Mouse (Mus musculus) embryonic facial prominence, embryonic 12.5 days (tissue): ENCODE measurements around the gene Akap12. TPM values are rescaled to one million over a fixed set of nuclear protein-coding genes. Genes with fewer than 3 reads are reported as not detected.

ENCODE experiments used
- ATAC-seq: fragments of 200-750 bp; cut with Nextera tagmentation; 2 replicates; pipeline ENCODE4 v1.8.0; 2017; ENCODE audit not compliant: insufficient number of reproducible peaks, insufficient read depth, low FRiP score, low TSS enrichment
- H3K27ac ChIP-seq: fragments of 300-500 bp; sonication (generic); 2 replicates; pipeline ENCODE4 v1.5.1; 2016; ENCODE audit warnings: mild to moderate bottlenecking
- H3K27me3 ChIP-seq: fragments of 300-500 bp; sonication (generic); 2 replicates; pipeline ENCODE4 v1.6.1; 2016; ENCODE audit warnings: mild to moderate bottlenecking, moderate library complexity
- H3K36me3 ChIP-seq: fragments of 300-500 bp; sonication (generic); 2 replicates; pipeline ENCODE4 v1.6.1; 2016; ENCODE audit warnings: mild to moderate bottlenecking
- H3K4me1 ChIP-seq: fragments of 300-500 bp; sonication (generic); 2 replicates; pipeline ENCODE4 v1.6.1; 2016
- H3K4me2 ChIP-seq: fragments of 300-500 bp; sonication (generic); replicated peaks from 2 replicates; pipeline ENCODE4 v1.6.1; 2016; ENCODE audit warnings: mild to moderate bottlenecking, moderate library complexity
- H3K4me3 ChIP-seq: fragments of 300-500 bp; sonication (generic); 2 replicates; pipeline ENCODE4 v1.5.1; 2016; ENCODE audit warnings: mild to moderate bottlenecking
- H3K9ac ChIP-seq: fragments of 300-500 bp; sonication (generic); 2 replicates; pipeline ENCODE4 v1.6.1; 2016; ENCODE audit warnings: mild to moderate bottlenecking, moderate library complexity
- H3K9me3 ChIP-seq: fragments of 300-500 bp; sonication (generic); 2 replicates; pipeline ENCODE4 v1.6.1; 2016; ENCODE audit warnings: mild to moderate bottlenecking, moderate library complexity
- WGBS: fragments of 180-500 bp; shearing (Covaris S2); methylation state at CpG from one replicate; pipeline ENCODE4 v1.1.7; 2016; 5-methylcytosine and 5-hydroxymethylcytosine counted together
- polyA plus RNA-seq: library from polyadenylated mRNA; unstranded; fragments of >200 nt; fragmentation: Nextera tagmentation; extraction: Ambion mirVana; gene quantifications from 2 replicates; pipeline ENCODE4 v1.2.1, GENCODE M21; 2016

Gene Akap12
- polyA plus RNA-seq, 1 experiment from 2014 or later, result 37.5 TPM

GRCm38 (mm10) chr10:4370105-4370504 lies 103.9 kb downstream of the Akap12 start:
- Histone ChIP-seq H3K27ac (no peak overlapping the region), H3K4me1 (no peaks in the 10 kb centered on the region), H3K4me2 (no peak overlapping the region), H3K27me3 (no peaks in the 10 kb centered on the region), H3K4me3 (no peak overlapping the region), H3K9me3 (no peaks in the 10 kb centered on the region), H3K36me3 (peaks cover 52% of the 10 kb centered on the region), H3K9ac (no peak overlapping the region)
- 91% methylated on average over 11 of the region's 11 CpGs for WGBS
- no peak for ATAC-seq

GRCm38 (mm10) chr10:4372011-4372410 lies 105.8 kb downstream of the Akap12 start:
- H3K4me1 ChIP-seq, result no peaks in the 10 kb centered on the region; the same call in 1 of the 2 replicates
- WGBS, result 53% methylated on average over 5 of the region's 5 CpGs
- H3K36me3 ChIP-seq, result peaks cover 47% of the 10 kb centered on the region
- no peak overlapping the region for H3K27ac ChIP-seq
- H3K4me3 ChIP-seq, result no peak overlapping the region
- no peaks in the 10 kb centered on the region for H3K9me3 ChIP-seq
- no peak for ATAC-seq
- no peak overlapping the region for H3K4me2 ChIP-seq
- H3K9ac ChIP-seq, result no peak overlapping the region
- no peaks in the 10 kb centered on the region for H3K27me3 ChIP-seq

GRCm38 (mm10) chr10:4373558-4373957 lies 107.4 kb downstream of the Akap12 start:
- Histone ChIP-seq H3K27ac (no peak overlapping the region), H3K4me1 (no peaks in the 10 kb centered on the region; the same call in 1 of the 2 replicates), H3K4me2 (no peak overlapping the region), H3K36me3 (peaks cover 33% of the 10 kb centered on the region), H3K9ac (no peak overlapping the region), H3K9me3 (no peaks in the 10 kb centered on the region), H3K27me3 (no peaks in the 10 kb centered on the region), H3K4me3 (no peak overlapping the region)
- no peak for ATAC-seq
- 89% methylated on average over 4 of the region's 4 CpGs for WGBS

GRCm38 (mm10) chr10:4374239-4374638 lies 108.1 kb downstream of the Akap12 start:
- no peak for ATAC-seq
- Histone ChIP-seq H3K4me3 (no peak overlapping the region), H3K4me1 (no peaks in the 10 kb centered on the region; the same call in 1 of the 2 replicates), H3K9me3 (no peaks in the 10 kb centered on the region), H3K4me2 (no peak overlapping the region), H3K27ac (no peak overlapping the region), H3K36me3 (peaks cover 26% of the 10 kb centered on the region), H3K9ac (no peak overlapping the region), H3K27me3 (no peaks in the 10 kb centered on the region)
- WGBS, result 94% methylated on average over 7 of the region's 7 CpGs

GRCm38 (mm10) chr10:4374734-4375133 lies 108.6 kb downstream of the Akap12 start:
- WGBS, result 85% methylated on average over 4 of the region's 4 CpGs
- no peaks in the 10 kb centered on the region; the same call in 1 of the 2 replicates for H3K4me1 ChIP-seq
- no peak overlapping the region for H3K9ac ChIP-seq
- peaks cover 21% of the 10 kb centered on the region for H3K36me3 ChIP-seq
- no peak overlapping the region for H3K27ac ChIP-seq
- no peaks in the 10 kb centered on the region for H3K27me3 ChIP-seq
- no peak overlapping the region for H3K4me3 ChIP-seq
- no peak overlapping the region for H3K4me2 ChIP-seq
- no peaks in the 10 kb centered on the region for H3K9me3 ChIP-seq
- no peak for ATAC-seq

GRCm38 (mm10) chr10:4375267-4375666 lies 109.1 kb downstream of the Akap12 start:
- no peak for ATAC-seq
- no peak overlapping the region for H3K9ac ChIP-seq
- no peaks in the 10 kb centered on the region for H3K9me3 ChIP-seq
- H3K27me3 ChIP-seq, result no peaks in the 10 kb centered on the region
- no peak overlapping the region for H3K4me2 ChIP-seq
- H3K27ac ChIP-seq, result no peak overlapping the region
- no peak overlapping the region for H3K4me3 ChIP-seq
- 55% methylated on average over 7 of the region's 7 CpGs for WGBS
- peaks cover 16% of the 10 kb centered on the region for H3K36me3 ChIP-seq
- H3K4me1 ChIP-seq, result no peaks in the 10 kb centered on the region; the same call in 1 of the 2 replicates

- 60% methylated on average over 7 of the region's 7 CpGs for WGBS
- H3K9ac ChIP-seq, result no peak overlapping the region
- no peaks in the 10 kb centered on the region; the same call in 1 of the 2 replicates for H3K4me1 ChIP-seq
- H3K27me3 ChIP-seq, result no peaks in the 10 kb centered on the region
- H3K36me3 ChIP-seq, result peaks cover 12% of the 10 kb centered on the region
- H3K4me2 ChIP-seq, result no peak overlapping the region
- no peak overlapping the region for H3K4me3 ChIP-seq
- ATAC-seq, result no peak
- H3K9me3 ChIP-seq, result no peaks in the 10 kb centered on the region
- H3K27ac ChIP-seq, result no peak overlapping the region
Measured at GRCm38 (mm10) chr10:4376461-4376860, 110.3 kb downstream of the Akap12 start.

- H3K9me3 ChIP-seq, result no peaks in the 10 kb centered on the region
- peaks cover 12% of the 10 kb centered on the region for H3K36me3 ChIP-seq
- no peak overlapping the region for H3K9ac ChIP-seq
- no peak overlapping the region for H3K4me2 ChIP-seq
- H3K27ac ChIP-seq, result no peak overlapping the region
- H3K27me3 ChIP-seq, result no peaks in the 10 kb centered on the region
- H3K4me1 ChIP-seq, result no peaks in the 10 kb centered on the region; the same call in 1 of the 2 replicates
- no peak for ATAC-seq
- H3K4me3 ChIP-seq, result no peak overlapping the region
- 91% methylated on average over 7 of the region's 7 CpGs for whole genome bisulfite sequencing
Measured at GRCm38 (mm10) chr10:4376931-4377330, 110.8 kb downstream of the Akap12 start.

- no peak overlapping the region for H3K9ac ChIP-seq
- no peak overlapping the region for H3K4me2 ChIP-seq
- no peaks in the 10 kb centered on the region for H3K36me3 ChIP-seq
- H3K9me3 ChIP-seq, result no peaks in the 10 kb centered on the region
- ATAC-seq, result no peak
- H3K4me3 ChIP-seq, result no peak overlapping the region
- no peaks in the 10 kb centered on the region; the same call in 1 of the 2 replicates for H3K4me1 ChIP-seq
- WGBS, result 89% methylated on average over 5 of the region's 5 CpGs
- H3K27ac ChIP-seq, result no peak overlapping the region
- no peaks in the 10 kb centered on the region for H3K27me3 ChIP-seq
Measured at GRCm38 (mm10) chr10:4380748-4381147, 114.6 kb downstream of the Akap12 start.

- WGBS, result 93% methylated on average over 7 of the region's 7 CpGs
- no peak for ATAC-seq
- no peaks in the 10 kb centered on the region for H3K36me3 ChIP-seq
- no peak overlapping the region for H3K4me2 ChIP-seq
- no peak overlapping the region for H3K4me3 ChIP-seq
- no peaks in the 10 kb centered on the region for H3K27me3 ChIP-seq
- H3K9ac ChIP-seq, result no peak overlapping the region
- H3K9me3 ChIP-seq, result no peaks in the 10 kb centered on the region
- no peak overlapping the region for H3K27ac ChIP-seq
- H3K4me1 ChIP-seq, result peaks cover 6% of the 10 kb centered on the region
Measured at GRCm38 (mm10) chr10:4384244-4384643, 118.1 kb downstream of the Akap12 start.

GRCm38 (mm10) chr10:4386609-4387591 lies 120.7 kb downstream of the Akap12 start:
- WGBS, result under 1% methylated on average over 72 of the region's 133 CpGs
- peaks cover 32% of the 10 kb centered on the region for H3K4me1 ChIP-seq
- H3K9me3 ChIP-seq, result no peaks in the 10 kb centered on the region
- H3K27me3 ChIP-seq, result no peaks in the 10 kb centered on the region
- no peaks in the 10 kb centered on the region for H3K36me3 ChIP-seq
- peak overlapping the region; percentile 99 for H3K4me3 ChIP-seq
- peak; percentile 90 for ATAC-seq
- H3K27ac ChIP-seq, result peak overlapping the region; percentile 99
- peak overlapping the region; percentile 92 for H3K4me2 ChIP-seq
- H3K9ac ChIP-seq, result peak overlapping the region; percentile 100
